Mouse (Mus musculus) stomach, postnatal 0 days (tissue): ENCODE results near the gene Prkci. TPM values are rescaled to one million over a fixed set of nuclear protein-coding genes. Genes with fewer than 3 reads are reported as not detected.

ENCODE experiments used
- ATAC-seq: fragments of 200-750 bp; cut with Nextera tagmentation; 2 replicates; pipeline ENCODE4 v1.8.0; 2017; ENCODE audit not compliant: low FRiP score, low TSS enrichment
- DNase-seq: peaks from one replicate; pipeline ENCODE4 v3.0.0-alpha.2; 2016; ENCODE audit warnings: low spot score
- H3K27ac ChIP-seq: fragments of 300-500 bp; sonication (generic); replicated peaks from 2 replicates; pipeline ENCODE4 v1.5.1; 2014; ENCODE audit warnings: mild to moderate bottlenecking, control low read depth
- H3K27me3 ChIP-seq: fragments of 300-500 bp; sonication (generic); 2 replicates; pipeline ENCODE4 v1.6.1; 2014; ENCODE audit warnings: low read length; ENCODE audit not compliant: control insufficient read depth, insufficient read depth
- H3K36me3 ChIP-seq: fragments of 300-500 bp; sonication (generic); 2 replicates; pipeline ENCODE4 v1.6.1; 2014; ENCODE audit warnings: low read length, mixed read lengths; ENCODE audit not compliant: control insufficient read depth, insufficient read depth
- H3K4me1 ChIP-seq: fragments of 300-500 bp; sonication (generic); replicated peaks from 2 replicates; pipeline ENCODE4 v1.6.1; 2014; ENCODE audit warnings: antibody characterized with exemption; ENCODE audit not compliant: control insufficient read depth, insufficient read depth
- H3K4me2 ChIP-seq: fragments of 300-500 bp; sonication (generic); replicated peaks from 2 replicates; pipeline ENCODE4 v1.6.1; 2014; ENCODE audit warnings: low read depth, mild to moderate bottlenecking, control low read depth, moderate library complexity
- H3K4me3 ChIP-seq: fragments of 300-500 bp; sonication (generic); 2 replicates; pipeline ENCODE4 v1.5.1; 2014; ENCODE audit warnings: low read depth, low read length, control low read depth
- H3K9ac ChIP-seq: fragments of 300-500 bp; sonication (generic); 2 replicates; pipeline ENCODE4 v1.6.1; 2014; ENCODE audit warnings: mild to moderate bottlenecking, low read length, control low read depth, mixed read lengths
- H3K9me3 ChIP-seq: fragments of 300-500 bp; sonication (generic); 2 replicates; pipeline ENCODE4 v1.6.1; 2016; ENCODE audit warnings: low read length; ENCODE audit not compliant: control insufficient read depth
- CTCF ChIP-seq: IDR thresholded peaks from 2 replicates; pipeline ENCODE4 v1.5.1; 2016; ENCODE audit warnings: antibody characterized with exemption, low read depth, mild to moderate bottlenecking, moderate library complexity
- EP300 ChIP-seq: optimal IDR thresholded peaks from 2 replicates; pipeline ENCODE3; 2016; ENCODE audit warnings: antibody characterized with exemption
- WGBS: fragments of 180-500 bp; shearing (Covaris S2); extraction: QIAGEN DNeasy Blood & Tissue Kit; methylation state at CpG from one replicate; pipeline ENCODE4 v1.1.7; 2014; 5-methylcytosine and 5-hydroxymethylcytosine counted together
- microRNA-seq: library from miRNA; unstranded; fragments of <30 nt; microRNA quantifications from one replicate; pipeline ENCODE4, GENCODE M21; 2016
- polyA plus RNA-seq: library from polyadenylated mRNA; unstranded; fragments of >200 nt; fragmentation: Nextera tagmentation; extraction: Ambion mirVana; gene quantifications from 2 replicates; pipeline ENCODE4 v1.2.1, GENCODE M21; 2015

Prkci gene
- polyA plus RNA-seq, 1 experiment from 2014 or later, result 21.2 TPM

DNA sequence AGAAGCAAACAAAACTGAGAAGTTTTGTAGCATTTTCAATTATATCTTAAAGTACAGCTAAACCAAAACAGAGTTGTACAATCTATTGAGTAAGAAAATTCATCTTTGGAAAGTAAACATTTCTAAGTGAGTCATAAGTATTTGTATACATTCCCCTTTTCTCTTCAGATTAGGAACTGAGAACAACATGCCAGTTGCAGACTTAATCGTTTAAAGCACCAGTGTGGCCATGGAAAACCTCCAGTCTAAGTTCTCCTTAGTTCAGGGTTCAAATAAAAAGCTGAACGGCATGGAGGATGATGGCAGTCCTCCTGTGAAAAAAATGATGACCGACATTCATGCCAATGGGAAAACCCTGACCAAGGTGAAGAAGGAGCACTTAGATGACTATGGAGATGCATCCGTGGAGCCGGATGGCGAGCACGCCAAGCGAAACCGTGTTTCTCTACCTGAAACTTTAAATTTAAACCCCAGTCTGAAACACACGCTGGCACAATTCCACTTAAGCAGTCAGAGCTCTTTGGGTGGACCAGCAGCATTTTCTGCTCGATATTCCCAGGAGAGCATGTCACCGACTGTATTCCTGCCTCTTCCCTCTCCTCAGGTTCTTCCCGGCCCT, 101.7 kb downstream of the Prkci start:
- no peak for ATAC-seq

DNA sequence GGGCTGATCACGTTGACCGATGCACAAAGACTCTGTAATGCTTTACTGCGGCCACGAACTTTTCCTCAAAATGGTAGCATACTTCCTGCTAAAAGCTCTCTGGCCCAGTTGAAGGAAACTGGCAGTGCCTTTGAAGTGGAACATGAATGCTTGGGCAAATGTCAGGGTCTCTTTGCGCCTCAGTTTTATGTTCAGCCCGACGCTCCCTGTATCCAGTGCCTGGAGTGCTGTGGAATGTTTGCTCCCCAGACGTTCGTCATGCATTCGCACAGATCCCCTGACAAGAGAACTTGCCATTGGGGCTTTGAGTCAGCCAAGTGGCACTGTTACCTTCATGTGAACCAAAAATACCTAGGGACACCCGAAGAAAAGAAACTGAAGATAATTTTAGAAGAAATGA, 102.4 kb downstream of the Prkci start:
- Histone ChIP-seq H3K9ac (no peak overlapping the region), H3K27me3 (no peaks in the 10 kb centered on the region), H3K36me3 (no peaks in the 10 kb centered on the region), H3K4me1 (peaks cover 10% of the 10 kb centered on the region; the same call in 1 of the 2 replicates), H3K4me2 (peak overlapping the region; percentile 21), H3K4me3 (no peak overlapping the region), H3K9me3 (no peaks in the 10 kb centered on the region), H3K27ac (no peak overlapping the region)
- TF ChIP-seq EP300 (no peak), CTCF (no peak)
- DNase-seq (no peak), ATAC-seq (no peak)
- WGBS, result 62% methylated on average over 11 of the region's 11 CpGs

More for the DNA sequence above, 101.7 kb downstream of the Prkci start:
- TF ChIP-seq CTCF, result no peak
- TF ChIP-seq EP300, result no peak
- Histone ChIP-seq H3K27ac (no peak overlapping the region), H3K9ac (no peak overlapping the region), H3K9me3 (no peaks in the 10 kb centered on the region), H3K4me3 (no peak overlapping the region), H3K27me3 (no peaks in the 10 kb centered on the region), H3K36me3 (no peaks in the 10 kb centered on the region), H3K4me2 (peak overlapping the region; percentile 21), H3K4me1 (peaks cover 10% of the 10 kb centered on the region; the same call in 1 of the 2 replicates)
- 72% methylated on average over 13 of the region's 13 CpGs for WGBS
- no peak for DNase-seq

DNA sequence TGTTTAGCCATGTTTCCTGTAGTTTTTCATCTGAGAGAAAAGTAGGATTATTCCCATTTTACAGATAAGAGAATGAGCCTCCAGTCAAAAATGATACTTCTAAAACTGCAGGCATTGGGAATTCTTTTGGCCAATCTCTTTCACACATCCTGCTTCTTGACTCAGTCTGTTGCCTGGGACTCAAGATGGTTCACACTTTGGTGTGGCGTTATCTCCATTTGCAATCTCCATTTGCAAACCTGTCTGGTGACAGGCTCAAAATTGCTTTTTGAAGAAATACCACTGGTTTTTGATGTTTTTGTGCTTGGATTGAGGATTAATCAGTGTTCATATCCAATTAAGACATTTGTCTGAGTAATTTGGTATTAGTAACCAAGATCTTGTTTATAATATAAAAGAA, 103.0 kb downstream of the Prkci start:
- no peak overlapping the region for H3K27ac ChIP-seq
- TF ChIP-seq EP300, result no peak
- no peak for TF ChIP-seq CTCF
- H3K4me3 ChIP-seq, result no peak overlapping the region
- H3K27me3 ChIP-seq, result no peaks in the 10 kb centered on the region
- no peak overlapping the region for H3K4me2 ChIP-seq
- DNase-seq, result no peak
- no peaks in the 10 kb centered on the region for H3K9me3 ChIP-seq
- no peak for ATAC-seq
- WGBS, result 95% methylated on average over 1 of the region's 1 CpGs
- no peak overlapping the region for H3K9ac ChIP-seq
- no peaks in the 10 kb centered on the region for H3K36me3 ChIP-seq
- H3K4me1 ChIP-seq, result peaks cover 7% of the 10 kb centered on the region; the same call in 1 of the 2 replicates

DNA sequence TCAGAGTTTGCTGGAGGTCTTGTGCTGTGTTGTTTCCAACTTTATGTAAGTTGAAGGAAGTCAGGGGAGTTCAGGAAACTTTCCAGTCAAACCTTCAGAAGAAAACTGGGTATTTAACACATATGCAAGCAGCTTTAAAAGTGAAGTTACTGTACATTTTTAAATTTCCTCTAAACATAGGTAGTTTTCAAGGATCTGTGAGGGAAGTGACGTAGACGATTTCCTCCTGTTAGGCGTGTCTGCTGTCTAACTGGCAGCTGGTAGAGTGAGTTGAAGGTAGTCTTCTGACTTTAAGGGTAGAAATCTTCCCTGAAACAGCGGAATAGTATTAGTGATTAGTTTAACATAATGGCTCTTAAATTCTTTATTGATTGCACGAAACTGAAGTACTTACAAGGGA, 104.5 kb downstream of the Prkci start:
- peak overlapping the region; percentile 27 for H3K4me2 ChIP-seq
- no peak overlapping the region for H3K4me3 ChIP-seq
- WGBS, result 69% methylated on average over 5 of the region's 5 CpGs
- H3K27ac ChIP-seq, result no peak overlapping the region
- TF ChIP-seq EP300, result no peak
- no peak for TF ChIP-seq CTCF
- no peak for DNase-seq
- no peaks in the 10 kb centered on the region for H3K27me3 ChIP-seq
- peaks cover 7% of the 10 kb centered on the region; the same call in 1 of the 2 replicates for H3K4me1 ChIP-seq
- H3K9me3 ChIP-seq, result no peaks in the 10 kb centered on the region
- H3K36me3 ChIP-seq, result no peaks in the 10 kb centered on the region
- no peak for ATAC-seq
- no peak overlapping the region for H3K9ac ChIP-seq

DNA sequence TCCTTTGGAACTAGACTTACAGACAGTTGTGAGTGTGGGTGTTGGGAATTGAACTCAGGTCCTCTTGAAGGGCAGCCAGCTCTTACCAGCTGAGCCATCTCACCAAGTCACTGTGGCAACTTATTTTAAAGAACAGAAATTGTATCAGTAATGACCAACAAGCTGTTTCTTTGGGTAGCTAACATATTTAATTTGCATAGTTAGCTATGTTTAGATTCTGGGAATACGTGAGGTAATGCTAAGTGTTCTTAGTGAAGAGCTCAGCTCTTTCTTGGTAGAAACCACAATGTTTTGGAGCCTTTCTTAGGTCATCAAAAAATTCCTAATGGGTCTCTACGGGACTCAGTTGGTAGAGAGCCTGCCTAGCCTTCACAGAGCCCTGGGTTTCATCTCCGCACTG, 105.3 kb downstream of the Prkci start:
- DNase-seq, result no peak
- no peaks in the 10 kb centered on the region for H3K9me3 ChIP-seq
- no peak overlapping the region for H3K27ac ChIP-seq
- H3K4me1 ChIP-seq, result peaks cover 7% of the 10 kb centered on the region; the same call in 1 of the 2 replicates
- no peaks in the 10 kb centered on the region for H3K36me3 ChIP-seq
- H3K27me3 ChIP-seq, result no peaks in the 10 kb centered on the region
- no peak overlapping the region for H3K9ac ChIP-seq
- H3K4me2 ChIP-seq, result no peak overlapping the region
- TF ChIP-seq CTCF, result no peak
- TF ChIP-seq EP300, result no peak
- 93% methylated on average over 3 of the region's 3 CpGs for WGBS
- no peak for ATAC-seq
- no peak overlapping the region for H3K4me3 ChIP-seq

Small RNA genes within 50 kb of the gene (microRNA-seq; reads per million reads assigned to microRNA genes)
- gene Mir7008, result not detected

Other genes starting within 250 kb of the Prkci start
- gene Samd7, start 249.5 kb upstream of the Prkci start, polyA plus RNA-seq, result not detected in 2 replicates
- 106 and 118 TPM in 2 replicates for gene Sec62, start 202.9 kb upstream of the Prkci start, polyA plus RNA-seq
- 21.2 and 21.5 TPM in 2 replicates for gene Gpr160, start 139.8 kb upstream of the Prkci start, polyA plus RNA-seq
- 3.0 and 3.3 TPM in 2 replicates for gene Phc3, start 26.3 kb upstream of the Prkci start, polyA plus RNA-seq
- 16.4 and 20.8 TPM in 2 replicates for gene Skil, start 99.3 kb downstream of the Prkci start, polyA plus RNA-seq
- 0.50 and 0.88 TPM in 2 replicates for gene Cldn11, start 154.2 kb downstream of the Prkci start, polyA plus RNA-seq